Mouse (Mus musculus): ENCODE measurements around the gene Ikzf4. TPM values are rescaled to one million over a fixed set of nuclear protein-coding genes. Genes with fewer than 3 reads are reported as not detected.

The Ikzf4 gene
- total and polyA plus RNA-seq, 2 experiments from 2014 or later, result 17.9 to 26.2 TPM

DNA sequence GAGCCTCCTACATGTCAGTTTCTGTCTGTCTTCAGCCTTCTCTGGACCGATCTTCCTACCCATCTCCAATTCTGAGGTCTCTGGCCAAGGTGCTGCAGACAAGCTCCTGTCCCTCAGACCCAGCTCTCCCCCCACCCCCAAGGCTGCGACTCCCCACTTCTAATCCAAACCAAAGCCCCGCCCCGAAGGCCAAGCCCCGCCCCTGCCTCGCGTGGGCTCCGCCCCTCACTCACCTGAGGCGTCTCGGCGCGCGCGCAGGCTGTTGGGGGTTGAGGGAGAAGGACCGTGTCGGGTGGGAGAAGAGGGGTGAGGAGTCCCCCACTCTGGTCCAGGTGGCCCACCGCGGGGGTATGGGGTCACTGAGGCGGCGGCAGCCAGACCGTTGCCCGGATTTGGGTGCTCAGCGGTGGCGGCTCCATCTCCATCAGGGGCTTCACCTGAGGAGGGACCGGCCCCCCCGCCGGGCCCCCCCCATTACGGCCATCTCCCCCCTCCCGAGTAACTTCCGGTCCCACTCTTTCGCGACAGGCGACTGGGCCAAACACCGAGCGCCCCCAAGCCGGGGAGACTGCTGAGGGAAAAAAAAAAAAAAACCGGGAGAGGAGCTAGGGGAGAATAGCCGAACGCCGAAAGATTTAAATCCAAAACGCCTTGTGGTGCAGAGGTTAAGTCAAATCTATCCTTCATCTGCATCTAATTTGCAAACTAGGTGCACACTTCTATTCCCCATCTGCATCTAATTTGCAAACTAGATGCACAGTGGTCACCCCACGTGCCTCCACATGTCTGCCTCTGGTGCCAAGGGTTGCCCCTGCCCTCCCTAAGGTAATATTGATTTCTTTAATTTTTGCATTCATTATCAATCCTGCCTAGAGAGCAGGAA is 23.2 kb upstream of the Ikzf4 start:
- ATAC-seq (ENCODE audit: low FRiP score), result peak; percentile 65
- WGBS, result under 1% methylated on average over 41 of the region's 42 CpGs
- no peaks in the 10 kb centered on the region for H3K9me3 ChIP-seq (ENCODE audit: low read length)

DNA sequence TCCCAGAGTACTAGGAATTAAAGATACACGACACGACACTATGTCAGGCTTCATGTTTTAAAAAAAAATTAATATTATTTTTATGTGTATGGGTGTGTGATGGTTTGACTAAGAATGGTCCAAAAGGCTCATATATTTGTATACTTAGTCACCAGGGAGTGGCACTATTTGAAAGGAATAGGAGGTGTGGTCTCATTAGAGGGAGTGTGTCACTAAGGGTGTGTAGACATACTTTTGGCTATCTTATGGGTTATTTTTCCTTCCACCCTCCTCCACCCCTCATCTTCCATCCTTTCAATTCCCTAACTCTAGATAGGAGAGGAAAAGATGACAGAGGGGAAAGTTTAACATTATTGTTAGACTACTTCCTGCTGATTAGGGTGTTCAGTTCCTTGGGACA is 20.0 kb upstream of the Ikzf4 start:
- Histone ChIP-seq H3K27me3 (ENCODE audit: insufficient read depth, low read length) (no peaks in the 10 kb centered on the region), H3K9ac (replicated peaks; ENCODE audit: low read length, poor library complexity, severe bottlenecking) (no peak overlapping the region), H3K4me1 (ENCODE audit: insufficient read depth, low read length) (0 out of 2 replicates have a peak, but pooled peaks cover 2% of the 10 kb centered on the region), H3K4me3 (ENCODE audit: low read depth, low read length) (no peak overlapping the region), H3K4me2 (ENCODE audit: low read depth, low read length, poor library complexity, severe bottlenecking) (no peak overlapping the region), H3K36me3 (ENCODE audit: insufficient read depth, low read length) (peaks cover 5% of the 10 kb centered on the region; the same call in 1 of the 2 replicates), H3K9me3 (ENCODE audit: low read length) (no peaks in the 10 kb centered on the region), H3K27ac (ENCODE audit: low read depth, low read length) (no peak overlapping the region)
- ATAC-seq (ENCODE audit: low FRiP score) (no peak), DNase-seq (ENCODE audit: low spot score) (no peak)
- no peak for TF ChIP-seq CTCF (IDR thresholded peaks at IDR 0.05)
- WGBS, result 97% methylated on average over 2 of the region's 2 CpGs

More for the DNA sequence above, 23.2 kb upstream of the Ikzf4 start:
- no peaks in the 10 kb centered on the region for H3K27me3 ChIP-seq (ENCODE audit: insufficient read depth, low read length)
- H3K27ac ChIP-seq (ENCODE audit: low read depth, low read length), result peak overlapping the region; percentile 77
- peak overlapping the region; percentile 83 for H3K4me2 ChIP-seq (ENCODE audit: low read depth, low read length, poor library complexity, severe bottlenecking)
- no peak; the same call in 1 of the 2 replicates for TF ChIP-seq CTCF (IDR thresholded peaks at IDR 0.05)
- H3K4me1 ChIP-seq (ENCODE audit: insufficient read depth, low read length), result peaks cover 8% of the 10 kb centered on the region; the same call in 1 of the 2 replicates
- H3K36me3 ChIP-seq (ENCODE audit: insufficient read depth, low read length), result peaks cover 12% of the 10 kb centered on the region; the same call in 1 of the 2 replicates
- DNase-seq (ENCODE audit: low spot score), result peak; percentile 74
- peak overlapping the region; percentile 84 for H3K9ac ChIP-seq (replicated peaks; ENCODE audit: low read length, poor library complexity, severe bottlenecking)
- peak overlapping the region; percentile 81 for H3K4me3 ChIP-seq (ENCODE audit: low read depth, low read length)

DNA sequence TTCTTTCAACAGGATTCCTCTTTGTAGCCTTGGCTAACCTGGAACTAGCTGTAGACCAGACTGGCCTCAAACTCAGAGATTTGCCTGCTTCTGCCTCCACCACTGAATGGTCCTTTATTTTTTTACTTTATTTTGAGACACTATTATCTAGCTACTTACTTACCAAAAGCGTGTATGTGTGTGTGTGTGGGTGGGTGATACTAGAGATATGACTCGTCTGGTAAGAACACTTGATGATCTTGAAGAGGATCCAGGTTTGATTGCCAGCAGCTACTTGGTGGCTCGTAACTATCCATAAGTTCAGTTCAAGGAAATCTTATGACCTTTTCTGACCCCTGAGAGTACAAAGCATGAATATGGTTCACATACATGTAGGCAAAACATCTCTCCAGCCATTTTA is 19.5 kb upstream of the Ikzf4 start:
- H3K9ac ChIP-seq (replicated peaks; ENCODE audit: low read length, poor library complexity, severe bottlenecking), result no peak overlapping the region
- H3K27ac ChIP-seq (ENCODE audit: low read depth, low read length), result no peak overlapping the region
- 0 out of 2 replicates have a peak, but pooled peaks cover 2% of the 10 kb centered on the region for H3K4me1 ChIP-seq (ENCODE audit: insufficient read depth, low read length)
- no peak for TF ChIP-seq CTCF (IDR thresholded peaks at IDR 0.05)
- ATAC-seq (ENCODE audit: low FRiP score) (no peak), DNase-seq (ENCODE audit: low spot score) (no peak)
- H3K27me3 ChIP-seq (ENCODE audit: insufficient read depth, low read length), result no peaks in the 10 kb centered on the region
- 89% methylated on average over 3 of the region's 3 CpGs for WGBS
- H3K9me3 ChIP-seq (ENCODE audit: low read length), result no peaks in the 10 kb centered on the region
- 0 out of 2 replicates have a peak, but pooled peaks cover under 1% of the 10 kb centered on the region for H3K36me3 ChIP-seq (ENCODE audit: insufficient read depth, low read length)
- H3K4me2 ChIP-seq (ENCODE audit: low read depth, low read length, poor library complexity, severe bottlenecking), result no peak overlapping the region
- no peak overlapping the region for H3K4me3 ChIP-seq (ENCODE audit: low read depth, low read length)

GRCm38 (mm10) chr10:128664808-128665207 is 19.0 kb upstream of the Ikzf4 start:
- WGBS, result 74% methylated on average over 3 of the region's 3 CpGs
- TF ChIP-seq CTCF (IDR thresholded peaks at IDR 0.05), result no peak
- H3K36me3 ChIP-seq (ENCODE audit: insufficient read depth, low read length), result no peaks in the 10 kb centered on the region
- DNase-seq (ENCODE audit: low spot score), result no peak
- 0 out of 2 replicates have a peak, but pooled peaks cover 2% of the 10 kb centered on the region for H3K4me1 ChIP-seq (ENCODE audit: insufficient read depth, low read length)
- H3K4me2 ChIP-seq (ENCODE audit: low read depth, low read length, poor library complexity, severe bottlenecking), result no peak overlapping the region
- H3K9me3 ChIP-seq (ENCODE audit: low read length), result no peaks in the 10 kb centered on the region
- no peak overlapping the region for H3K9ac ChIP-seq (replicated peaks; ENCODE audit: low read length, poor library complexity, severe bottlenecking)
- no peak overlapping the region for H3K4me3 ChIP-seq (ENCODE audit: low read depth, low read length)
- no peaks in the 10 kb centered on the region for H3K27me3 ChIP-seq (ENCODE audit: insufficient read depth, low read length)
- ATAC-seq (ENCODE audit: low FRiP score), result no peak
- no peak overlapping the region for H3K27ac ChIP-seq (ENCODE audit: low read depth, low read length)

GRCm38 (mm10) chr10:128663441-128664220 is 17.8 kb upstream of the Ikzf4 start:
- Histone ChIP-seq H3K27ac (ENCODE audit: low read depth, low read length) (no peak overlapping the region), H3K36me3 (ENCODE audit: insufficient read depth, low read length) (0 out of 2 replicates have a peak, but pooled peaks cover 3% of the 10 kb centered on the region), H3K27me3 (ENCODE audit: insufficient read depth, low read length) (no peaks in the 10 kb centered on the region), H3K4me3 (ENCODE audit: low read depth, low read length) (no peak overlapping the region), H3K4me1 (ENCODE audit: insufficient read depth, low read length) (0 out of 2 replicates have a peak, but pooled peaks cover 2% of the 10 kb centered on the region), H3K4me2 (ENCODE audit: low read depth, low read length, poor library complexity, severe bottlenecking) (no peak overlapping the region), H3K9me3 (ENCODE audit: low read length) (no peaks in the 10 kb centered on the region), H3K9ac (replicated peaks; ENCODE audit: low read length, poor library complexity, severe bottlenecking) (no peak overlapping the region)
- TF ChIP-seq CTCF (IDR thresholded peaks at IDR 0.05), result no peak
- DNase-seq (ENCODE audit: low spot score), result no peak
- 79% methylated on average over 5 of the region's 5 CpGs for WGBS
- no peak for ATAC-seq (ENCODE audit: low FRiP score)
